Mouse (Mus musculus): ENCODE data around the gene Kalrn.

DNA sequence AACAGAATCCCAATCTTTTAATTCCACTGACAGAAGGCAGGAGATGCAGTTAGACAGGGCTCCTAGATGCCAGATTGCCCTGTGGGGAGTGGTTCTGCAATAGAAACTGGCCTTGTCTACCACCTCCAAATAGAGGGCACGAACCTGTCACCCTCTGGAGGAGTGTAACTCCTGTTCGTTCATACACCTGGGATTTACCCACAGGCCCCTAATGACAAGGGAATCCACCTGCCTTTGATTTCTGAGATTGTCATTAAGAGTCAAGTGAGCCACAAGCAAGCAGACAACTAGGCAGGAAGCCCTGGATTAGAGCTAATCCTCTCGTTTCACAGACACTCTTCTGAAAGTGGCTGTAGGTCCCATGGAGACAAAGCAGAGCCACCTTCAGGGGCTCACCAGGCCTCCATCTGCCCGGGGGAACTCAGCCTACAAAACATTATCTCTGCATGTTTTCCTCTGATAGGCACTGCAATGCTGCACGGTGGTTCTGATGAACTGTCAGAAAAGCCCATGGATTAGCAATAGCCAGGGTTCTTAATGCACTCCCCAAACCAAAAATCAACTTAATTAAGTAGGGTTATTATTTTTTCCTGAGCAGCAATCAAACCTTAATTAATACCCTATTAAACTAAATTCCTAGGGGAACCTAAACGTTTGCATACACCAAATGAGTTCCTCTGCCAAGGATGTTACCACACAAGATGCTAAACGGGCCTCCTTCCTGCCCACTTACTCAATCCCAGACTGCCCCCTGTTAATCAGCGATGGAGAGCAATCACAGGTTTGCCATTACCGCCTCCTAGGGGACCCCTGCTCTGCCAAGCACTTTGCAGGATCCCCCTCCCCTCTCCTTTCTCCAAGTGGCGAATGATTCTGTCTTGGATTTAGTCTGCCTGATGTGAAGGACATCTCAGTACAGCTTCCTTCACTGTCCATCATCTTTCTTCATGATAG is 312.1 kb downstream of the Kalrn start:
- TF ChIP-seq CTCF (IDR thresholded peaks at IDR 0.05; ENCODE audit: low read depth) (no peak), EP300 (IDR thresholded peaks at IDR 0.05; ENCODE audit: low read depth) (no peak)

Measured in heart, postnatal 0 days (tissue).